Mouse (Mus musculus) heart, postnatal 0 days (tissue): ENCODE measurements around the gene Birc7.

ENCODE experiments used
- CTCF ChIP-seq: IDR thresholded peaks from 2 replicates; pipeline ENCODE4 v1.5.1; 2016; ENCODE audit warnings: antibody characterized with exemption, control low read depth, low read depth
- EP300 ChIP-seq: IDR thresholded peaks from 2 replicates; pipeline ENCODE4 v1.6.1; 2016; ENCODE audit warnings: antibody characterized with exemption, low read depth

DNA sequence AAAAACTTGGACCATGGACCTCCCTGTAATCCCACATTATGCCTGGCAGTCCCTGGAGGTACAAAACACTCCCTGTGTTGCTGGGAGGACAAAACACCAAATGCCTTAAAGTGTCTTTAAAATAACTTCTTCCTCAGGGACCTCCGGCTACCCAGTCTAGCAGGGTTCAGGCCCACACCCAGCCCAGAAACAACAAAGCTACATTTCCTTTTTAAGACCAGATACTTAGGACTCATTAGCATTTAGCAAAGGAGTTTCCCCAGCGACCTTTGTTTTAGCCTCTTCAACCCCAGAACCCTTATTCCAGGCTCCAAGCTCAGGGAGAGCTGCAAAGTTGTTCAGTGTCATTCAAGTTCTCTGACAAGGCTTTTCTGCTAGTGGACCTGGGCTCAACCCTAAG lies 24.8 kb downstream of the Birc7 start:
- no peak for TF ChIP-seq EP300
- no peak for TF ChIP-seq CTCF
